Mouse (Mus musculus) kidney, adult 2 months (tissue): ENCODE measurements around the gene L3mbtl3.

Experiments
- CTCF ChIP-seq: fragments of 200-500 bp; conservative IDR thresholded peaks from 2 replicates; pipeline ENCODE4 v1.5.1; 2011; ENCODE audit warnings: low read depth, mild to moderate bottlenecking, control low read depth, low read length, moderate library complexity, mixed read lengths; ENCODE audit not compliant: insufficient read depth, insufficient read length
- POLR2A ChIP-seq: fragments of 200-500 bp; IDR thresholded peaks from one replicate; pipeline ENCODE4 v1.6.1; 2011; ENCODE audit warnings: low read depth, low read length, control low read depth

GRCm38 (mm10) chr10:26226734-26227133 lies 149.0 kb downstream of the L3mbtl3 start:
- no peak for TF ChIP-seq POLR2A
- no peak for TF ChIP-seq CTCF
